Mouse (Mus musculus): ENCODE measurements around the gene Gpx3.
"Not testable (repeated sequence)": the region's sequence is repeated elsewhere in the genome, so short reads cannot be mapped to it uniquely, and the experiment has no call there.

Gene Gpx3

GRCm38 (mm10) chr11:54936035-54936770 lies 34.0 kb downstream of the Gpx3 start:
- in situ Hi-C loops (cut with MboI, MseI) = loop anchor here (10.0 kb wide), 1 partner anchor 51 kb away; no protein-coding TSS in a partner anchor

DNA sequence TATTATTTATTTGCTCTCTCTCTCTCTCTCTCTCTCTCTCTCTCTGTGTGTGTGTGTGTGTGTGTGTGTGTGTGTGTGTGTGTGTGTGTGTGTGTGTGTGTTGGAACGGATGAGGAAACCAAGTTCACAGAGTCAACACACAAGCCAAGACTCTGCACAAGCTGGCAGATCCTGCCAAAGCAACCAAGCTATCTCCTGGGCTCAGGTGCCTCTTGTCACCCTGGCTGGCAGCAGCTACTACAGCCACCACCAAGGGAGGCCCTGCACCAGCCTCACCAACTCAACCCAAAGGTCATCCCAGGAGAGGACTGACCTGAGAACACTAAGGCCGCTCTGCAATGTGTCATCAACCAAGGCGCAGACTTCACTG lies 34.5 kb downstream of the Gpx3 start:
- in situ Hi-C loops (cut with MboI, MseI) = loop anchor here (10.0 kb wide), 1 partner anchor 52 kb away; no protein-coding TSS in a partner anchor

- in situ Hi-C loops (cut with MboI, MseI) = loop anchor here (10.0 kb wide), 1 partner anchor 55 kb away; no protein-coding TSS in a partner anchor
Measured at GRCm38 (mm10) chr11:54939501-54939900, 37.2 kb downstream of the Gpx3 start.

DNA sequence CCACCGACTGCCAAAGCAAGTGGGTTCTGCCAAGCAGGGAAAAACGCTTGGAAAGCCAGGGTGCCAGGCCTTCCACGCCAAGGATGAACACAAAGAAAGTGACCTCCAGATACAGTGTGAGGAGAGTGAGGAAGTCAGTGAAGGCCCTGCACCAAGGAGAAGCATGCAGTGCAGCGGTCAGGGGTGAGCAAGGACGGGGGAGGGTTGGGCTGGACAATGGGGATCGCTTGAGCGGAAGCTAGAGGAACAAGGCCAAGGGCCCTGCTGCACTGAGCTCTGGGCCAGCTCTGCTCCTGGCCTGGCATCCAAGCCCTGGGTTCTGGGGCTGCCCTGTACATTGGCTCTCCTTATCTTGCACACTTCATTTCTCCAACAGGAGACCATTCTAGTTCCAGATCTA lies 37.8 kb downstream of the Gpx3 start:
- in situ Hi-C loops (cut with MboI, MseI) = no loop called here

DNA sequence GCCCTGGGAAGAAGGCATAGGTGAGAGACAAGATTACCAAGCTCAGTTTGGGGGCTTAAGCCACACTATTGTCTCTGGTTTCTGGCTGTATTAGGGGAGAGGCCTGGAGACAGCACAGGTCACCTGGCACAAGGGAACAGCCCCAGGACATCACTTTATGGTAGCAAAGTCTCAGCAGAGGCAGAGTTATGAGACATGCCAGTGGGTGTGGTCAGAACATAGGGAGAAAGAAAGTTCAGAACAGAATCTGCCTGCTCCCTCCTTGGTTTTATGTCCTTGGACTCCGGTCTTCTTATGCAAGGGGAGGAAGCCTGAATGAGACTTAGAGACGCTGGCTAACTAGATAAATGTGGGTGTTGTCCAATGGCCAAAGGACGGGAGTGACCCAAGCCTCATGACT lies 42.4 kb downstream of the Gpx3 start:
- in situ Hi-C loops (cut with MboI, MseI) = no loop called here

DNA sequence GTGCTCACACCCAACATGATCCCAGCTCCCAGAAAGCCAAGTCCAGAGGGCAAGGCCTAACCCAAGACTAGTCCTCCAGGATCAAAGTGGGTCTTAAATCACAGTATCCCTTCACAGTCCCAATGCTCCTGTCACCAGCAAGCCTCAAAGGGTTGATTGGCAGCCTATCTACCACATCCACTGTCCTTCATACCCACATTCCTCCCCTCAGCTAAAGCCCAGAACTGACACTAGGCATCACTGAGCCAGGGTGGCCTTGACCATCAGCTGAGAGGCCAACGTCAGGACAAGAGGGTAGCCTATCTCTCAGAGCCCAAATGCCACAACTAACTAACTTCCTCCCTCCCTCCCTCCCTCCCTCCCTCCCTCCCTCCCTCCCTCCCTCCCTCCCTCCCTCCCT lies 47.5 kb downstream of the Gpx3 start:
- in situ Hi-C loops (cut with MboI, MseI) = no loop called here

DNA sequence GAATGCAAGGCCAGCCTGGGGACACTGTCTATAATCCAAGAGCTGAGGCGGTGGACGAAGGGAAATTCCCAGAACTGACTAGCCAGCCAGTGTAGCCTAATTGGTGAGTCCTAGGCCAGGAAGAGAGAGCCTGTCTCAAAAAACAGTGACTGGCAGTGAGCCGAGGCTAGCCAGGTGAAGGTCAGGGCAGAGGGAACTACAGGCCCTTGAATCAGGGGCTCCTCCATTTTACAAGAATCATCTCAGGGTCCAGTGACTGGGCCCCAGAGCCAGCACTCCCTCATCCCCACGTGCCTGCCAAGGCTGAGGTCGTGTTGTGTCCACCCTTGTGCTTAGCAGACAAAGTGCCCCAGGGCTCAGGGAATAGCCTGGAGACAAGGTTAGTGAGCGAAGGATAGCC lies 48.4 kb downstream of the Gpx3 start:
- in situ Hi-C loops (cut with MboI, MseI) = no loop called here

DNA sequence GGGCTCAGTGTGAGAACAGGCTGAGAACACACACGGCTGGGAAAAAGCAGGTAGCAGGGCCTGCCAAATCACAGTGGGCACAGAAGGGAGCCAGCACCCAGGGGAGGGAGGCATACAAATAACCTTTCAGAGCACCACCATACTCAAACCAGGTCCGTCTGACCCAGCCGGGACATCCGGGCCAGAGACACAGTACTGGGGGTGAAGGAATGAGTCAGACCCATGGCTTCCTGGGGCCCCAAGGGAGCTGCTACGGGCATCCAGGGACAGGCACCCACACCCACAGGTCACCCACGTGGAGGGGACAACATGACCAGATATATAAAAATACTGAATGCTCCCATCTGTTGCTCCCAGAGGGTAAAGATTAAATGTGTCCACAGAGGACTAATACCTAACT lies 50.4 kb downstream of the Gpx3 start:
- in situ Hi-C loops (cut with MboI, MseI) = no loop called here

DNA sequence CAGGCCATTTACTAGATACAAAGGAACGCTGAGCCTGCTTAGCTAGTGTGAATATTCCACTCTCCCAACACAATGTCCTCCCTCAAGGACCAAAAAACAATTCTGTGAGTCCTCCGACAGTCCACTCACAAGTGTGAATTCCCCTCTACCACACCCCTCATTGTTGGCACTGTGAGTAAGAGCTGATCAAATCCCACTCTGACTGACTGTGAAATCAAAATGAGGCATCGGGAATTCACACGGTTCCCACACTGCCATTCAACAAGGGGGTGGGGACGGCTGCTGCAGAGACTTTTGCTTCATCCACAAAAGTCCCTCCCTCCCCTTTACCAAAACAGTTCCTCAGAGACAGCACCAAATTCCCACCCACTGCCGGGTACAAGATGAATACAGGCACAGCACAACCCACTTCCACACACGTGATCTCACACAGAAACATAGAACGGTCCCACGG lies 51.8 kb downstream of the Gpx3 start:
- in situ Hi-C loops (cut with MboI, MseI) = no loop called here

DNA sequence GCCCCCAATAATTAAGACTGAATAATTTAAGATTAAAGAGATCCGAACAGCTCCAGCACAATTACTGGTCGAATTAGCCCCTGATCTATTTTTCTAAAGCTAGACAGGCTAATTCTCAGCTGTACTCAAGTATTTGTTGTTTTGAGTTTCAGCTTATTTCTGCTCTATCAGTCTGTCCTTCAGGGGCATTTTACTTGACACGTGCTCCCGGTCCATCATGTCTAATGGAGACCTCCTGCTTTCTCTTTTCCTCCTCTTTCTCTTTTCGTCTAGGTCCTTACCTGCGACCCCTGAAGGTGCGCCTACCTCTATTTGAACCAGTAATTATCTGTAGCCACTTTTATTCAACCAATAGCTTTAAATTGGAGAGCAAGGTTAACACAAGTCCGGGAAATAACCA lies 52.5 kb downstream of the Gpx3 start:
- in situ Hi-C loops (cut with MboI, MseI) = no loop called here

- in situ Hi-C loops (cut with MboI, MseI) = not testable (repeated sequence)
Measured at GRCm38 (mm10) chr11:54955400-54955734, 53.1 kb downstream of the Gpx3 start.

DNA sequence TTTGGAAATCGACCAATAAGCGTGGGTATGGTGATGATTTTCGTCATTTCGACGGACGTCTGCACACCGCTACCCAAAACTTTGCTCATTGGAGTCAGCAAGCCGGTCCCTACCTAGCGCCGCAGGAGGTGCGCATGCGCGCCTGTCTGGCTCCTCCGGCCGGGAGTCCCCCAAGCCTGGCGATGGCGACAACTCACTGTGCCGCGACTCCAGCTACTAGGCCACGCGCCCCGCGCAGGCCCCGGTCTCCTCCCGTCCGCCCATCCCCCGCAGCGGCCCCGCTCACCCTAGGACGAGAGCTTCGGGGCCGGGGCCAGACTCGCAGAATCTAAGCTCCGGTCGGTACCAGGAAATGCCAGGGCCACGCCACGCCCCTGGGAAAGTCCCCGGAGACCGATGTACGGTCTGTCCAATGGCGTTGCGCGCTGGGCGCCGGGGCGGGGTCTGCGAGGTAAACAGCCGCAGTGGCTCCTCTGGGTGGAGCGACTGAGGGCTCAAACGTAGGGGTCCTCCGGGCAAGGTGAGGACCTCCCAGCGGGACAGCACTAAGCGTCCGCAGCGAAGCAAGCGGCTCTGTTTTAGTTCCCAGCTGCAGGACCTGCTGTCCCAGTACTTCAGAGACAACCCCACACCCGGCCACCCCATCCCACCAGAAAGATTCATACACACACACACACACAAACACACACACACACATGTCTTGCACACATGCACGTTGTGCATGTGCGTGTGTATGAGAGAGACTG lies 53.7 kb downstream of the Gpx3 start:
- in situ Hi-C loops (cut with MboI, MseI) = no loop called here

DNA sequence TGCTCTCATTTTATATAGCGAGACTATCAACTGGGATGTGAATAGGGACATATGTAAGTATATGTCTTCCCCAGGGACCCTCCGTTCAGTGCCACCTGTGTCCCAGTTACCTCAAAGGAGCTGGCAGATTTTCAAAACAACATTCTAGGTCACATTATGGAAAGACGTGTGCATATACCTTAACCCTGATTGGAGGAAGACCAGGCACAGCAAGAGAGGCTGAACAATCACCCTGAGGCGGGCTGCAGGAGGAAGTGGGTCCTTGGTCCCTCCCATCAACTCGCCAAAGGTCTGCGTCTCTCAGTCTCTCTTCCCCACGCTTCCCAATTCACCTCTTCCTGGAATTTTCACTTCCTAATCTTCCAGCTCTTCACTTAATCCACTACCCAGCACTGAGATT lies 54.7 kb downstream of the Gpx3 start:
- in situ Hi-C loops (cut with MboI, MseI) = no loop called here

DNA sequence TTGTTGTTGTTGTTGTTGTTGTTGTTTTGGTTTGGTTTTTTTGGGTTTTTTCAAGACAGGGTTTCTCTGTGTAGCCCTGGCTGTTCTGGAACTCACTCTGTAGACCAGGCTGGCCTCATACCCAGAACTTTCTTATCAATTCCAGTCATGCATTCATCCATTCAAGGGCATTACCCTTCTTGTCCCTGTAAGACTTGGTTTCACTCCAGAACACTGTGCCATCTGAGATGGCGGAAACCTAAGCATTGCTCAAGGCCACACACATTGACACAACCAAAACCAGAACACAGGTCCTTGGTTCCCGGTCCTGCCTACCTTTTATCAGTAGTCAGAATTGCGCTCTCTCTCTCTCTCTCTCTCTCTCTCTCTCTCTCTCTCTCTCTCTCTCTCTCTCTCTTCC lies 55.5 kb downstream of the Gpx3 start:
- in situ Hi-C loops (cut with MboI, MseI) = not testable (repeated sequence)

DNA sequence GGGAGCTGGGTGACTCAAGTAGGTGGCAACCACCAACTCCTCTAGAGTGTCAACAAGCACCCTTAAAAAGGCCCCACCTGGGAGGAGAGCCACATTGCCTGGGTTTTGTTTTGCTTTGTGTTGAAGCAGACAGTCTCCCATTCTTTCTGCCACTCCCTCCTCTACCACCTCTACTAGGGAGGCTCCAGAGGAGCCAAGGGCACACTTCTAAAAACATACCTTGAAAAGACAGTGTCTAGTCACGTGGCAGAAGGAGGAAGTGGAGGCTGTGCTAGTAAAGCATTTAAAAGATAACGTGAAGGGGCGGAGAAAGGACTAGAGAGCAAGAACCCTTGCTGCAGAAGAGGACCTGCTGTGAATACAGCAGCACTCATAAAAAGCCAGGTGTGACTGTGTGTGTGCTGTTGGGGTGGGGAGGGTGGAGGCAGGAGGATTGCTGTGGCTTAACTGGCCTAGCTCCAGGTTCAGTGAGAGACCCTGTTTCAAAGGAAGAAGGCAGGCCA lies 56.4 kb downstream of the Gpx3 start:
- in situ Hi-C loops (cut with MboI, MseI) = no loop called here

Data from regulatory T cell (primary cell).